In the genomic region with DNA sequence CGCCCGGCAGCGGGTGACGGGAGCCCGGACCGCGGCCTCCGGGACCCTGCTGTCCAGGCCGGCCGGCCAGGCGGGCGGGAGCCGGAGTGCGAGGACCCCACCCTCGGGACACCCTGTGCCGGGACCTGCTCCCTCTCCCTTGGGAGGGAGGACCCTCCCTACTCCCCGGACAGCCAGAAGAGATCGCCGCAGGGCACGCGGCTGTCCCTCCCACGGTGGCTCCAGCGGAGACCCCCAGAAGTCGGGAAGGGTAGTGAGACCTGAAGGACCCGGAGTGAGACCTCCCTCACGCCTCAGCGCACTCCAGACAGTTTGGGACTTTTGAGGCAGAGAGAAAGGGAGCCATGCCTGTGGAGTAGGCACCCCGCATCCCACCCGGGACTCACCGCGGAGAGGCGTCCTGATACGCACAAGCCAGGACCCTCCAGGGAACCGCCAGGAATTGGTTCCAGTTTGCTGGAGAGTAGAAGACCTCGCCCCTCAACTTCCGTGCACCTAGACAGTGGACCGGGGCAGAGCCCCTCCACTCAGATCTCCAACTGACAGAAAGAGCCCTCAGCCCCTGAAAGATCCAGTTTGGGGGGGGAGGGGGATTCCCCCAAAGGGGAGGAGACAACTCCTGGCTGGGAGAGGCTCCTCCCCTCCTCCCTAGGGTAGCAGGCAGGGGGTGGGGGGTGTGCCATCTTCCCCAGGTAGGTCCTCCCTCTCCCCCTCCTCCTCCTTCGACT, we compare ENCODE assay signal across 8 mouse cellular contexts. TPM values are rescaled to one million over a fixed set of nuclear protein-coding genes. Genes with fewer than 3 reads are reported as not detected.
DNase-seq lines count a peak whose midpoint lies in the region; ATAC-seq and TF ChIP-seq lines count a peak whose summit lies in the region.

No protein-coding gene starts in this region.

- ATAC-seq in granulocyte monocyte progenitor cell, adult 5-6 weeks (replicated peaks; ENCODE audit: poor library complexity, severe bottlenecking), result peak; percentile 33
- ATAC-seq in lung, embryonic 15.5 days (ENCODE audit: borderline replicate concordance, extremely low read depth, low FRiP score, low TSS enrichment), result peak; percentile 76

- H3K27ac ChIP-seq in kidney, adult 2 months (ENCODE audit: insufficient read depth, low read depth, low read length), result peak overlapping the region; percentile 73
- peak overlapping the region; percentile 80 for H3K27ac ChIP-seq in lung, embryonic 15.5 days
- peak overlapping the region; percentile 29; the same call in 1 of the 2 replicates for H3K27ac ChIP-seq in olfactory bulb, adult 2 months (ENCODE audit: insufficient read depth, low read depth, low read length)

- peak overlapping the region; percentile 93 for H3K9ac ChIP-seq in lung, embryonic 15.5 days

- no peak for TF ChIP-seq POLR2A in kidney, adult 2 months (IDR thresholded peaks at IDR 0.05; ENCODE audit: low read depth, low read length)
- no peak for TF ChIP-seq POLR2A in olfactory bulb, adult 2 months (IDR thresholded peaks at IDR 0.05; ENCODE audit: insufficient read depth, low read depth, low read length)

- no peak for TF ChIP-seq CTCF in kidney, adult 2 months (conservative IDR thresholded peaks at IDR 0.05; ENCODE audit: insufficient read depth, insufficient read length, low read depth, low read length)
- TF ChIP-seq CTCF in olfactory bulb, adult 2 months (IDR thresholded peaks at IDR 0.05; ENCODE audit: insufficient read depth, low read depth, low read length), result no peak

- DNase-seq in urinary bladder, postnatal 14 days (ENCODE audit: low spot score), result peak; percentile 28
- DNase-seq in urinary bladder, adult 2 months (ENCODE audit: low spot score), result no peak
- DNase-seq in cerebellum, postnatal 14 days, result peak; percentile 38 to 39
- peak; percentile 38 for DNase-seq in kidney, adult 2 months
- no peak for DNase-seq in left cerebral cortex, adult 18-20 months (ENCODE audit: low spot score in 2 of 2)

- H3K4me1 ChIP-seq in kidney, adult 2 months (ENCODE audit: control insufficient read depth, insufficient read depth, low read length), result peaks cover 27% of the 10 kb centered on the region
- H3K4me1 ChIP-seq in lung, embryonic 15.5 days, result peaks cover 36% of the 10 kb centered on the region
- H3K4me1 ChIP-seq in olfactory bulb, adult 2 months (ENCODE audit: control insufficient read depth, insufficient read depth, low read length), result peaks cover 36% of the 10 kb centered on the region

- H3K9me3 ChIP-seq in lung, embryonic 15.5 days, result no peaks in the 10 kb centered on the region

- H3K4me2 ChIP-seq in lung, embryonic 15.5 days, result peak overlapping the region; percentile 87

- H3K4me3 ChIP-seq in kidney, adult 2 months (ENCODE audit: insufficient read depth, low read depth, low read length), result peak overlapping the region; percentile 91
- H3K4me3 ChIP-seq in lung, embryonic 15.5 days, result peak overlapping the region; percentile 89
- peak overlapping the region; percentile 76 for H3K4me3 ChIP-seq in olfactory bulb, adult 2 months (ENCODE audit: insufficient read depth, low read depth, low read length)

- WGBS in kidney, adult 2 months, result under 1% methylated on average over 38 of the region's 38 CpGs
- 0% methylated on average over 37 of the region's 38 CpGs for WGBS in lung, embryonic 15.5 days
- 0% methylated on average over 38 of the region's 38 CpGs for WGBS in olfactory bulb, adult 2 months

- H3K36me3 ChIP-seq in kidney, adult 2 months (ENCODE audit: control insufficient read depth, insufficient read depth, low read length), result no peaks in the 10 kb centered on the region
- no peaks in the 10 kb centered on the region for H3K36me3 ChIP-seq in lung, embryonic 15.5 days

- no peaks in the 10 kb centered on the region for H3K27me3 ChIP-seq in kidney, adult 2 months (replicated peaks; ENCODE audit: control insufficient read depth, insufficient read depth, low read length)
- H3K27me3 ChIP-seq in lung, embryonic 15.5 days, result no peaks in the 10 kb centered on the region

RNA-seq across cellular contexts. Expression of gene Foxj2, which starts 0.5 kb away (rescaled TPM):
- 7.2 and 15.7 TPM in 2 replicates for polyA plus RNA-seq in urinary bladder, adult 2 months (2012; rRNA removed)
- 5.2 and 8.1 TPM in 2 replicates for total RNA-seq in granulocyte monocyte progenitor cell, adult 5-6 weeks (2014; fragmentation: Nextera tagmentation)
- total RNA-seq in granulocyte monocyte progenitor cell, adult 5-6 weeks (2017), result 1.6 and 3.5 TPM in 2 replicates
- polyA plus RNA-seq in kidney, adult 2 months (2012; rRNA removed), result 9.7 and 12.7 TPM in 2 replicates
- polyA plus RNA-seq in lung, embryonic 15.5 days (2015; fragmentation: Nextera tagmentation; extraction: Ambion mirVana), result 5.1 and 5.8 TPM in 2 replicates
- polyA plus RNA-seq in olfactory bulb, adult 2 months (2012; ENCODE audit: insufficient read depth, insufficient read length, low replicate concordance, missing spikeins), result not detected in 2 replicates
- total RNA-seq in left cerebral cortex, adult 18-20 months (2021), result 10 to 100 TPM; 26.7 to 29.4 TPM

RNA-seq across cellular contexts. Expression of gene Slc2a3, which starts 18.8 kb away (rescaled TPM):
- polyA plus RNA-seq in urinary bladder, adult 2 months (2012; rRNA removed), result 5.1 and 5.9 TPM in 2 replicates
- 4.7 and 6.5 TPM in 2 replicates for total RNA-seq in granulocyte monocyte progenitor cell, adult 5-6 weeks (2014; fragmentation: Nextera tagmentation)
- total RNA-seq in granulocyte monocyte progenitor cell, adult 5-6 weeks (2017), result 8.4 and 8.8 TPM in 2 replicates
- 1.3 and 2.7 TPM in 2 replicates for polyA plus RNA-seq in kidney, adult 2 months (2012; rRNA removed)
- polyA plus RNA-seq in lung, embryonic 15.5 days (2015; fragmentation: Nextera tagmentation; extraction: Ambion mirVana), result 7.4 and 8.1 TPM in 2 replicates
- polyA plus RNA-seq in olfactory bulb, adult 2 months (2012; ENCODE audit: insufficient read depth, insufficient read length, low replicate concordance, missing spikeins), result not detected in 2 replicates
- 100 to 1,000 TPM; 120 to 139 TPM for total RNA-seq in left cerebral cortex, adult 18-20 months (2021)

RNA-seq across cellular contexts. Expression of gene C3ar1, which starts 35.7 kb away (rescaled TPM):
- 6.4 TPM in 2 replicates for polyA plus RNA-seq in urinary bladder, adult 2 months (2012; rRNA removed)
- total RNA-seq in granulocyte monocyte progenitor cell, adult 5-6 weeks (2014; fragmentation: Nextera tagmentation), result not detected in 2 replicates
- total RNA-seq in granulocyte monocyte progenitor cell, adult 5-6 weeks (2017), result 0.04 and 0.10 TPM in 2 replicates
- polyA plus RNA-seq in kidney, adult 2 months (2012; rRNA removed), result 1.6 and 2.1 TPM in 2 replicates
- polyA plus RNA-seq in lung, embryonic 15.5 days (2015; fragmentation: Nextera tagmentation; extraction: Ambion mirVana), result 3.3 and 3.4 TPM in 2 replicates
- not detected in 2 replicates for polyA plus RNA-seq in olfactory bulb, adult 2 months (2012; ENCODE audit: insufficient read depth, insufficient read length, low replicate concordance, missing spikeins)
- total RNA-seq in left cerebral cortex, adult 18-20 months (2021), result under 1 TPM; 0.91 to 0.95 TPM

RNA-seq across cellular contexts. Expression of gene Necap1, which starts 54.0 kb away (rescaled TPM):
- 25.5 and 33.1 TPM in 2 replicates for polyA plus RNA-seq in urinary bladder, adult 2 months (2012; rRNA removed)
- 24.8 and 26.1 TPM in 2 replicates for total RNA-seq in granulocyte monocyte progenitor cell, adult 5-6 weeks (2014; fragmentation: Nextera tagmentation)
- total RNA-seq in granulocyte monocyte progenitor cell, adult 5-6 weeks (2017), result 14.3 and 25.7 TPM in 2 replicates
- 20.5 and 25.0 TPM in 2 replicates for polyA plus RNA-seq in kidney, adult 2 months (2012; rRNA removed)
- polyA plus RNA-seq in lung, embryonic 15.5 days (2015; fragmentation: Nextera tagmentation; extraction: Ambion mirVana), result 46.0 and 48.1 TPM in 2 replicates
- not detected in 2 replicates for polyA plus RNA-seq in olfactory bulb, adult 2 months (2012; ENCODE audit: insufficient read depth, insufficient read length, low replicate concordance, missing spikeins)
- 100 to 1,000 TPM; 205 to 206 TPM for total RNA-seq in left cerebral cortex, adult 18-20 months (2021)

Comparison
In these comparisons a context has a peak if more than half of its experiments do, and no peak if none do; other contexts are left out.
1. DNase-seq: peak in urinary bladder, postnatal 14 days (single experiment), cerebellum, postnatal 14 days (2 of 2) and kidney, adult 2 months (single experiment); none in urinary bladder, adult 2 months (single experiment) and left cerebral cortex, adult 18-20 months (0 of 2).
2. H3K27ac ChIP-seq: peak in every context shown above with its lines; median percentile 80 in lung, embryonic 15.5 days; 73 in kidney, adult 2 months; 29 in olfactory bulb, adult 2 months.
3. Peak in every context shown above with its lines, with median percentiles within 50 percentile points of each other: H3K4me3 ChIP-seq.